Mouse (Mus musculus): Measurements from ENCODE around the gene Exd2.

DNA sequence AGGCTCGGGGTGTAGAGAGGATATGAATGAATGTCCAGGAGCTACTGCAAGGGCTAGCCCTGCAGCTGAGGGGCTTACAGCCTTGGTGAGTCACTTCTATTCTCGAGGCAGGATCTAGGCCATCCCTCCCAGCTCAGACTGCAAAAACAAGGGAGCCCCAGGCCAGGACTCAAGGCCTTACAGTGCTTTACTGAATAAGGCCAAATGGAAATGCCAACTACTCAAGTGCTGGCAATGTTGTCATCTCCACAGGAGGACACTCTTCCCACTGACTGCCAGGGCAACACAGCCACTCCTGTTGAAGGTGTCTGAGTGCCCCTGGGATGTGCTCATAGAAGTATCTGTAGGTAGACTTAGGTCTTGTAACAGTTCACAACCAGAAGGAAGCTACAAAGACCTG lies 63.6 kb downstream of the Exd2 start:
- TF ChIP-seq CTCF (IDR thresholded peaks at IDR 0.05; ENCODE audit: borderline replicate concordance, insufficient read depth, low read length) (no peak), POLR2A (IDR thresholded peaks at IDR 0.05; ENCODE audit: low read depth, low read length) (no peak)
